Mouse (Mus musculus) ES-E14 (cell line): ENCODE data around the gene Mff.

Source experiments
- HCFC1 ChIP-seq: IDR thresholded peaks from 2 replicates; pipeline ENCODE4 v1.6.1; 2012; ENCODE audit warnings: low read length, inconsistent platforms, borderline replicate concordance; ENCODE audit not compliant: insufficient read depth
- MAFK ChIP-seq: IDR thresholded peaks from 2 replicates; pipeline ENCODE4 v1.6.1; 2014; ENCODE audit warnings: mild to moderate bottlenecking, low read depth, low read length, inconsistent platforms; ENCODE audit not compliant: insufficient read depth
- ZC3H11A ChIP-seq: IDR thresholded peaks from 2 replicates; pipeline ENCODE4 v1.6.1; 2012; ENCODE audit warnings: low read depth, mild to moderate bottlenecking, inconsistent platforms, low read length, borderline replicate concordance

DNA sequence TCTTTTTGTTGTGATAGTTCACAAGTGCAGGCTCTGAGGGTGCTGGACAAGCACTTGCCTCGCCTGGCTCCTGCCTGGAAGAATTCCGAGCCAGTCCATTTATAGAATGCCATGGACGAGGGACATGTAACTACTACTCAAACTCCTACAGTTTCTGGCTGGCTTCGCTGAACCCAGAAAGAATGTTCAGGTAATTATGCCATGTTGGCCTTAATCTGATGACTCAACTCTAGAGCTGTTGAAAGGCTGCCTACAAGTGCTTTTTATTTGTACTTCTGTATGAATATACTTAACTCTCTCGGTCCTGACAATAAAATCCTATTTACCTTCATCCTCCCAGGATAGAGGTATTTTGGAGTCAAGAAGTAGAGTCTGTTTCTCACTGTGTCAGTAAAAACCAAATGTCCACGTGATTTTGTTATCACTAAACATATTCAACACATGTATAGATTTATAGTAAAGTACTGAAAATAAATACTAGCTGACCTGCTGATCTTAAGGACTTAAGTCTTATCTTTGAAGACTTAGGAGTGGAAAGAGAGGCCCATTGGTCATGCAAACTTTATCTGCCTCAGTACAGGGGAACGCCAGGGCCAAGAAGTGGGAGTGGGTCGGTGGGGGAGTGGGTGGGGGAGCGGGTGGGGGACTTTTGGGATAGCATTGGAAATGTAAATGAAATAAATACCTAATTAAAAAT is 6.7 kb upstream of the Mff start:
- TF ChIP-seq ZC3H11A: no peak
- TF ChIP-seq MAFK: no peak
- no peak for TF ChIP-seq HCFC1
